28 mouse cellular contexts compared by ENCODE assay signal in the genomic region with DNA sequence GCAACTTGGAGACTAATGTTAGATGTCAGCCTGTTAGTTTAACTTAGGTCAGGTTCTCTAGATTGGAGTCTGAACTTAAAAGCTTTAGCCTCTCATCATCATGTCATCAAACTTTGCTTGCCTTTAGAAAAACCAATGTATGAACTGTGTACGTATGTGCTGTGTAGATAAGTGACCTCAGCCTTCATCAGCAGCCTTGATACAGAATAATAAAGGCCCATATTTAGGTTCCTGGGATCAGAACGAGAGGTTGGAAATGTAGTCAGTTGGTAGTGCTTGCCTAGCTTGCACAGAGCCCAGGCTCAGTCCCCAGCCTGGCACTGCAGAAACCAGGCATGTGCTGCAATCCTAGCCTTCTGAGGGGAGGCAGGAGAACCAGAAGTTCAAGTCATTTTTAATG.
DNase-seq lines count a peak whose midpoint lies in the region; ATAC-seq and TF ChIP-seq lines count a peak whose summit lies in the region.
"Had no signal": no experiment of that assay in that cellular context is flagged by ENCODE, and none has a peak within 500 bp of the region (broad histone marks: within the 10 kb centered on the region; RNA-seq: fewer than 3 reads in every experiment).

No protein-coding gene starts in this region.

- DNase-seq in heart, adult 11 months = peak; percentile 15
- no peak for DNase-seq in heart, postnatal 10 days
- no peak for DNase-seq in liver
- no peak for DNase-seq in liver, embryonic 14.5 days (ENCODE audit: low read depth in 3 of 3, low spot score in 3 of 3)
- no peak for DNase-seq in right cerebral cortex, postnatal 14 days
- no peak for DNase-seq in right cerebral cortex, postnatal 36 days (ENCODE audit: low spot score in 2 of 2)
- DNase-seq: adrenal gland, adult 2 months; adrenal gland, postnatal 10 days; adrenal gland, postnatal 25 days; B cell, adult 2 months; cerebellum, adult 11 months; cerebellum, adult 18-20 months; cerebellum, adult 8-10 months; cerebellum, adult 9-11 months; cerebellum, postnatal 14 days; cerebellum, postnatal 36 days; embryo, embryonic 11 days had no signal

- H3K4me1 ChIP-seq in liver, embryonic 12.5 days = no peaks in the 10 kb centered on the region
- H3K4me1 ChIP-seq in liver, embryonic 14.5 days (replicated peaks; ENCODE audit: control insufficient read depth in 2 of 2, insufficient read depth in 2 of 2, low read length in 1 of 2) = peaks cover 0 to 2% of the 10 kb centered on the region in 2 experiments; a peak in 1 of 4 replicates
- H3K4me1 ChIP-seq: embryonic facial prominence, embryonic 13.5 days; embryonic facial prominence, embryonic 15.5 days; forebrain, embryonic 12.5 days had no signal

- WGBS in liver, embryonic 12.5 days (ENCODE audit: insufficient replicate concordance) = 32% methylated on average over 2 of the region's 2 CpGs
- WGBS in liver, embryonic 14.5 days (ENCODE audit: insufficient replicate concordance) = 20% methylated on average over 2 of the region's 2 CpGs

- TF ChIP-seq EP300 in liver, embryonic 14.5 days (IDR thresholded peaks at IDR 0.05; ENCODE audit: low read depth) = no peak

- H3K27ac ChIP-seq in liver, embryonic 12.5 days = no peak overlapping the region
- H3K27ac ChIP-seq in liver, embryonic 14.5 days = no peak overlapping the region
- H3K27ac ChIP-seq: embryonic facial prominence, embryonic 13.5 days; embryonic facial prominence, embryonic 15.5 days; forebrain, embryonic 10.5 days; forebrain, embryonic 12.5 days had no signal

- no peaks in the 10 kb centered on the region for H3K9me3 ChIP-seq in liver, embryonic 12.5 days (replicated peaks)
- no peaks in the 10 kb centered on the region for H3K9me3 ChIP-seq in liver, embryonic 14.5 days (ENCODE audit: control insufficient read depth, low read length)
- H3K9me3 ChIP-seq: embryonic facial prominence, embryonic 13.5 days; embryonic facial prominence, embryonic 15.5 days; forebrain, embryonic 10.5 days; forebrain, embryonic 12.5 days had no signal

- H3K9ac ChIP-seq in liver, embryonic 12.5 days = no peak overlapping the region
- H3K9ac ChIP-seq in liver, embryonic 14.5 days (replicated peaks) = no peak overlapping the region
- H3K9ac ChIP-seq: embryonic facial prominence, embryonic 13.5 days; embryonic facial prominence, embryonic 15.5 days; forebrain, embryonic 12.5 days had no signal

- no peaks in the 10 kb centered on the region for H3K27me3 ChIP-seq in liver, embryonic 12.5 days (replicated peaks)
- no peaks in the 10 kb centered on the region for H3K27me3 ChIP-seq in liver, embryonic 14.5 days (ENCODE audit: control insufficient read depth, insufficient read depth, low read length)
- H3K27me3 ChIP-seq: CH12.LX; embryonic facial prominence, embryonic 13.5 days; embryonic facial prominence, embryonic 15.5 days; forebrain, embryonic 12.5 days had no signal

- no peak overlapping the region for H3K4me2 ChIP-seq in liver, embryonic 12.5 days
- no peak overlapping the region for H3K4me2 ChIP-seq in liver, embryonic 14.5 days (ENCODE audit: low read depth)
- H3K4me2 ChIP-seq: embryonic facial prominence, embryonic 13.5 days; embryonic facial prominence, embryonic 15.5 days; forebrain, embryonic 12.5 days had no signal

- peak; percentile 76 for ATAC-seq in liver, embryonic 12.5 days
- peak; percentile 54; the same call in 1 of the 2 replicates for ATAC-seq in liver, embryonic 14.5 days (ENCODE audit: insufficient read depth)
- peak; percentile 22; the same call in 1 of the 2 replicates for ATAC-seq in megakaryocyte-erythroid progenitor cell, adult 5-6 weeks (replicated peaks; ENCODE audit: low FRiP score, low TSS enrichment, poor library complexity, severe bottlenecking)
- ATAC-seq: CD4-positive, CD25-positive, alpha-beta regulatory T cell, adult 4 months; forebrain, embryonic 14.5 days had no signal

- no peak overlapping the region for H3K4me3 ChIP-seq in liver, embryonic 12.5 days
- no peak overlapping the region for H3K4me3 ChIP-seq in liver, embryonic 14.5 days (ENCODE audit: insufficient read depth in 1 of 2, low read depth in 2 of 2, low read length in 2 of 2)
- H3K4me3 ChIP-seq: embryonic facial prominence, embryonic 13.5 days; embryonic facial prominence, embryonic 15.5 days; erythroblast, embryonic 14.5 days; forebrain, embryonic 10.5 days; forebrain, embryonic 12.5 days had no signal

- TF ChIP-seq CTCF in liver, embryonic 14.5 days (IDR thresholded peaks at IDR 0.05; ENCODE audit: low read depth) = no peak

- H3K36me3 ChIP-seq in liver, embryonic 12.5 days = no peaks in the 10 kb centered on the region
- H3K36me3 ChIP-seq in liver, embryonic 14.5 days (replicated peaks; ENCODE audit: control insufficient read depth, insufficient read depth, low read depth) = no peaks in the 10 kb centered on the region
- H3K36me3 ChIP-seq: embryonic facial prominence, embryonic 13.5 days; embryonic facial prominence, embryonic 15.5 days; forebrain, embryonic 10.5 days; forebrain, embryonic 12.5 days; G1E had no signal

- intact Hi-C loops in heart, postnatal 10 days (cut with DNase I) = no loop called here

Comparison
In these comparisons a context has a peak if more than half of its experiments do, and no peak if none do; other contexts are left out.
1. ATAC-seq: peak in every context shown above with its lines; median percentile 76 in liver, embryonic 12.5 days; 54 in liver, embryonic 14.5 days; 22 in megakaryocyte-erythroid progenitor cell, adult 5-6 weeks.